Mouse (Mus musculus) embryonic facial prominence, embryonic 15.5 days (tissue): ENCODE data around the gene Ddx39b. TPM values are rescaled to one million over a fixed set of nuclear protein-coding genes. Genes with fewer than 3 reads are reported as not detected.

Source experiments
- ATAC-seq: fragments of 200-750 bp; cut with Nextera tagmentation; 2 replicates; pipeline ENCODE4 v1.8.0; 2017; ENCODE audit warnings: low read depth, moderate TSS enrichment; ENCODE audit not compliant: insufficient number of reproducible peaks, low FRiP score, low TSS enrichment
- H3K27ac ChIP-seq: fragments of 300-500 bp; sonication (generic); replicated peaks from 2 replicates; pipeline ENCODE4 v1.5.1; 2015; ENCODE audit warnings: mild to moderate bottlenecking, inconsistent platforms
- H3K27me3 ChIP-seq: fragments of 300-500 bp; sonication (generic); 2 replicates; pipeline ENCODE4 v1.6.1; 2015; ENCODE audit warnings: inconsistent platforms
- H3K36me3 ChIP-seq: fragments of 300-500 bp; sonication (generic); 2 replicates; pipeline ENCODE4 v1.6.1; 2015; ENCODE audit warnings: mild to moderate bottlenecking, inconsistent platforms
- H3K4me1 ChIP-seq: fragments of 300-500 bp; sonication (generic); 2 replicates; pipeline ENCODE4 v1.6.1; 2015; ENCODE audit warnings: inconsistent platforms
- H3K4me2 ChIP-seq: fragments of 300-500 bp; sonication (generic); replicated peaks from 2 replicates; pipeline ENCODE4 v1.6.1; 2015; ENCODE audit warnings: mild to moderate bottlenecking, inconsistent platforms
- H3K4me3 ChIP-seq: fragments of 300-500 bp; sonication (generic); replicated peaks from 2 replicates; pipeline ENCODE4 v1.5.1; 2015; ENCODE audit warnings: mild to moderate bottlenecking, inconsistent platforms
- H3K9ac ChIP-seq: fragments of 300-500 bp; sonication (generic); 2 replicates; pipeline ENCODE4 v1.6.1; 2015; ENCODE audit warnings: inconsistent platforms
- H3K9me3 ChIP-seq: fragments of 300-500 bp; sonication (generic); replicated peaks from 2 replicates; pipeline ENCODE4 v1.6.1; 2016; ENCODE audit warnings: inconsistent platforms
- WGBS: fragments of 180-500 bp; shearing (Covaris S2); methylation state at CpG from one replicate; pipeline ENCODE4 v1.1.7; 2015; 5-methylcytosine and 5-hydroxymethylcytosine counted together
- polyA plus RNA-seq: library from polyadenylated mRNA; unstranded; fragments of >200 nt; fragmentation: Nextera tagmentation; extraction: Ambion mirVana; gene quantifications from 2 replicates; pipeline ENCODE4 v1.2.1, GENCODE M21; 2015

Gene Ddx39b
- polyA plus RNA-seq, 1 experiment from 2014 or later = 413 TPM

- H3K4me3 ChIP-seq = peak overlapping the region; percentile 57
- peak overlapping the region; percentile 95 for H3K27ac ChIP-seq
- peaks cover 15% of the 10 kb centered on the region; the same call in 1 of the 2 replicates for H3K36me3 ChIP-seq
- H3K4me1 ChIP-seq = peaks cover 42% of the 10 kb centered on the region
- H3K9me3 ChIP-seq = no peaks in the 10 kb centered on the region
- no peak for ATAC-seq
- H3K27me3 ChIP-seq = no peaks in the 10 kb centered on the region
- peak overlapping the region; percentile 76 for H3K9ac ChIP-seq
- WGBS = 10% methylated on average over 31 of the region's 31 CpGs
- H3K4me2 ChIP-seq = peak overlapping the region; percentile 86
Observed at GRCm38 (mm10) chr17:35234903-35235302, 6.6 kb upstream of the Ddx39b start.

GRCm38 (mm10) chr17:35235614-35236389, 5.7 kb upstream of the Ddx39b start, which contains the start of gene Nfkbil1:
Gene Nfkbil1 (minus strand): TSS chr17:35235792.
- H3K27me3 ChIP-seq = no peaks in the 10 kb centered on the region
- peak within 1 kb of the TSS; percentile 95 for H3K27ac ChIP-seq
- WGBS = 0% methylated on average over 35 of the region's 35 CpGs
- H3K4me1 ChIP-seq = peaks cover 50% of the 10 kb centered on the region
- peak within 1 kb of the TSS; percentile 57 for H3K4me3 ChIP-seq
- peak within 1 kb of the TSS; percentile 76 for H3K9ac ChIP-seq
- peak within 1 kb of the TSS; percentile 86 for H3K4me2 ChIP-seq
- ATAC-seq = peak; percentile 87
- H3K9me3 ChIP-seq = no peaks in the 10 kb centered on the region
- H3K36me3 ChIP-seq = peaks cover 9% of the 10 kb centered on the region; the same call in 1 of the 2 replicates

GRCm38 (mm10) chr17:35236390-35236746, 5.2 kb upstream of the Ddx39b start:
- Histone ChIP-seq H3K4me3 (peak overlapping the region; percentile 57), H3K27me3 (no peaks in the 10 kb centered on the region), H3K9ac (peak overlapping the region; percentile 76; the same call in 1 of the 2 replicates), H3K27ac (peak overlapping the region; percentile 95), H3K4me2 (peak overlapping the region; percentile 86), H3K4me1 (peaks cover 52% of the 10 kb centered on the region), H3K9me3 (no peaks in the 10 kb centered on the region), H3K36me3 (0 out of 2 replicates have a peak, but pooled peaks cover 3% of the 10 kb centered on the region)
- ATAC-seq = peak; percentile 64
- under 1% methylated on average over 18 of the region's 18 CpGs for WGBS

- no peak overlapping the region for H3K4me3 ChIP-seq
- H3K36me3 ChIP-seq = 0 out of 2 replicates have a peak, but pooled peaks cover 3% of the 10 kb centered on the region
- no peaks in the 10 kb centered on the region for H3K27me3 ChIP-seq
- 84% methylated on average over 9 of the region's 9 CpGs for WGBS
- no peak overlapping the region for H3K9ac ChIP-seq
- ATAC-seq = no peak
- peaks cover 47% of the 10 kb centered on the region for H3K4me1 ChIP-seq
- no peak overlapping the region for H3K27ac ChIP-seq
- no peak overlapping the region for H3K4me2 ChIP-seq
- H3K9me3 ChIP-seq = no peaks in the 10 kb centered on the region
Observed at GRCm38 (mm10) chr17:35236996-35237395, 4.5 kb upstream of the Ddx39b start.

GRCm38 (mm10) chr17:35237504-35237903, 4.0 kb upstream of the Ddx39b start:
- Histone ChIP-seq H3K9ac (no peak overlapping the region), H3K4me3 (no peak overlapping the region)

GRCm38 (mm10) chr17:35239700-35240099, 1.8 kb upstream of the Ddx39b start:
- Histone ChIP-seq H3K4me2 (no peak overlapping the region), H3K9ac (no peak overlapping the region)
- WGBS = 80% methylated on average over 5 of the region's 5 CpGs

More at GRCm38 (mm10) chr17:35237504-35237903, 4.0 kb upstream of the Ddx39b start:
- Histone ChIP-seq H3K27me3 (no peaks in the 10 kb centered on the region), H3K4me2 (no peak overlapping the region), H3K9me3 (no peaks in the 10 kb centered on the region), H3K4me1 (peaks cover 42% of the 10 kb centered on the region), H3K27ac (no peak overlapping the region), H3K36me3 (0 out of 2 replicates have a peak, but pooled peaks cover 3% of the 10 kb centered on the region)
- no peak for ATAC-seq
- 79% methylated on average over 12 of the region's 12 CpGs for WGBS

GRCm38 (mm10) chr17:35240384-35241304, 902 bp upstream of the Ddx39b start:
- H3K27me3 ChIP-seq = no peaks in the 10 kb centered on the region
- no peaks in the 10 kb centered on the region for H3K9me3 ChIP-seq
- H3K9ac ChIP-seq = peak overlapping the region; percentile 15; the same call in 1 of the 2 replicates
- ATAC-seq = no peak
- peak overlapping the region; percentile 99 for H3K27ac ChIP-seq
- peaks cover 25% of the 10 kb centered on the region for H3K36me3 ChIP-seq
- peak overlapping the region; percentile 84 for H3K4me2 ChIP-seq
- H3K4me1 ChIP-seq = peaks cover 42% of the 10 kb centered on the region
- peak overlapping the region; percentile 87 for H3K4me3 ChIP-seq
- 29% methylated on average over 12 of the region's 12 CpGs for WGBS

More at GRCm38 (mm10) chr17:35239700-35240099, 1.8 kb upstream of the Ddx39b start:
- Histone ChIP-seq H3K4me1 (peaks cover 37% of the 10 kb centered on the region), H3K4me3 (no peak overlapping the region), H3K36me3 (peaks cover 15% of the 10 kb centered on the region), H3K9me3 (no peaks in the 10 kb centered on the region), H3K27me3 (no peaks in the 10 kb centered on the region), H3K27ac (no peak overlapping the region)
- ATAC-seq = no peak

- under 1% methylated on average over 54 of the region's 55 CpGs for WGBS
Observed at GRCm38 (mm10) chr17:35242015-35242941, 732 bp downstream of the Ddx39b start.

GRCm38 (mm10) chr17:35243086-35243485, 1.5 kb downstream of the Ddx39b start:
- WGBS = 2% methylated on average over 16 of the region's 16 CpGs
- H3K4me3 ChIP-seq = peak overlapping the region; percentile 87
- ATAC-seq = no peak

More at GRCm38 (mm10) chr17:35242015-35242941, 732 bp downstream of the Ddx39b start:
- Histone ChIP-seq H3K27ac (peak overlapping the region; percentile 99), H3K9me3 (no peaks in the 10 kb centered on the region), H3K4me1 (peaks cover 50% of the 10 kb centered on the region), H3K4me3 (peak overlapping the region; percentile 87), H3K9ac (peak overlapping the region; percentile 95), H3K4me2 (peak overlapping the region; percentile 84), H3K36me3 (peaks cover 40% of the 10 kb centered on the region), H3K27me3 (no peaks in the 10 kb centered on the region)
- ATAC-seq = peak; percentile 55

GRCm38 (mm10) chr17:35244999-35245398, 3.5 kb downstream of the Ddx39b start:
- Histone ChIP-seq H3K4me2 (peak overlapping the region; percentile 84; the same call in 1 of the 2 replicates), H3K36me3 (peaks cover 65% of the 10 kb centered on the region), H3K9ac (no peak overlapping the region), H3K9me3 (no peaks in the 10 kb centered on the region), H3K4me1 (peaks cover 53% of the 10 kb centered on the region), H3K4me3 (peak overlapping the region; percentile 87), H3K27ac (no peak overlapping the region), H3K27me3 (no peaks in the 10 kb centered on the region)
- ATAC-seq = no peak
- 80% methylated on average over 2 of the region's 2 CpGs for WGBS

More at GRCm38 (mm10) chr17:35243086-35243485, 1.5 kb downstream of the Ddx39b start:
- Histone ChIP-seq H3K4me1 (peaks cover 53% of the 10 kb centered on the region), H3K9ac (peak overlapping the region; percentile 95), H3K27me3 (no peaks in the 10 kb centered on the region), H3K4me2 (peak overlapping the region; percentile 84), H3K36me3 (peaks cover 46% of the 10 kb centered on the region), H3K9me3 (no peaks in the 10 kb centered on the region), H3K27ac (peak overlapping the region; percentile 99)
